Mouse (Mus musculus): ENCODE data around the gene Iqce.

DNA sequence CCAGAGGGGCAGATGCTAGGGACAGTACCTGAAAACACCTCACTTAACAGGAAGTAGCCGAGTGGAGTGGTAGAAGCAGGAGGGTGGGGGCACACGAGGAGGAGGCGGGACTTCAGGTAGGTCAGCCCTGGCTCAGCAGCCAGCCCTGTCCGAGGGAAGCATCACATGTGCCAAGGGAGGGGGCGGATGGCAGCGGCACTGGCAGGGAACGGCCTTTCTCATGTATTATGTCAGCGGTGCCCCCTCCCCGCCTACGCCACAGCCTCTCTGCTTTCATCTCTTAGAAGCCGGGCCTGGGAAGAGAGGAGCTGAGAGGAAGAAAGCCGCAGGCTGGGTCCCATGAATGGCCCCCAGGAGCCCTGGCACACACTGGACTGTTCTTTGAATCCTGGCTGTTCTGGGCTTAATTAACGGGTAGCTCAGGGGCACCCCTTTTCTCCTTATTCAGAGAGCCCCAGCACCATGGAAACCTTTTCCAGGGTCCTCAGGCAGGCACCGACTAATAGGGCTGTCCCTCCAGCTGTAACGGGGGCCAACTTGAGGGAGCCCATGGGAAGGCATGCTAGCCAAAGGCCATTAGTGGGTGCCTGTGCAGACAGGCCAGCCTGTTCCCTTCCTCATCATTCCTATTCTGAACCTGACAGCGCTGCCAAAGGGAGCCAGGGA, 42.4 kb downstream of the Iqce start:
- no peak for TF ChIP-seq CTCF (IDR thresholded peaks at IDR 0.05; ENCODE audit: borderline replicate concordance, control insufficient read depth, extremely low read depth, insufficient read depth, low read length, poor library complexity)
- no peak for TF ChIP-seq POLR2A (IDR thresholded peaks at IDR 0.05; ENCODE audit: control insufficient read depth, extremely low read depth, insufficient read depth, low read length, poor library complexity)
